Mouse (Mus musculus) thymus, adult 2 months (tissue): ENCODE measurements around the gene Uqcc3.

Experiments
- CTCF ChIP-seq: fragments of 200-500 bp; IDR thresholded peaks from 2 replicates; pipeline ENCODE4 v1.5.1; 2012; ENCODE audit warnings: mild to moderate bottlenecking, control low read depth, low read length, moderate library complexity, borderline replicate concordance; ENCODE audit not compliant: control insufficient read depth, poor library complexity, insufficient read depth; ENCODE audit errors: extremely low read depth
- POLR2A ChIP-seq: fragments of 200-500 bp; IDR thresholded peaks from 2 replicates; pipeline ENCODE4 v1.6.1; 2012; ENCODE audit warnings: mild to moderate bottlenecking, low read length, control low read depth, moderate library complexity; ENCODE audit not compliant: control insufficient read depth, poor library complexity, insufficient read depth; ENCODE audit errors: extremely low read depth

GRCm38 (mm10) chr19:8832971-8833370 lies 47.8 kb downstream of the Uqcc3 start:
- TF ChIP-seq CTCF (no peak), POLR2A (no peak)
